Mouse (Mus musculus) embryonic fibroblast, embryonic 13.5 days (primary cell): Measurements from ENCODE around the gene Gm49345.

Experiments used
- CTCF ChIP-seq: IDR thresholded peaks from 2 replicates; pipeline ENCODE4 v1.5.1; 2011; ENCODE audit warnings: mild to moderate bottlenecking, control low read depth, low read length, moderate library complexity, borderline replicate concordance; ENCODE audit not compliant: insufficient read depth
- POLR2A ChIP-seq: IDR thresholded peaks from 2 replicates; pipeline ENCODE4 v1.6.1; 2011; ENCODE audit warnings: low read depth, mild to moderate bottlenecking, control low read depth, low read length, moderate library complexity

GRCm38 (mm10) chr13:67686971-67687370, 49.4 kb upstream of the Gm49345 start, which contains the start of gene Zfp738:
- TF ChIP-seq POLR2A (no peak), CTCF (no peak)
